Mouse (Mus musculus) gonadal fat pad, adult 2 months (tissue): ENCODE results near the gene Gm45233. TPM values are rescaled to one million over a fixed set of nuclear protein-coding genes. Genes with fewer than 3 reads are reported as not detected.
"Not testable (repeated sequence)": the region's sequence is repeated elsewhere in the genome, so short reads cannot be mapped to it uniquely, and the experiment has no call there.

Source experiments
- DNase-seq: peaks from one replicate; pipeline ENCODE4 v3.0.0-alpha.2; 2012; ENCODE audit warnings: low read depth
- polyA plus RNA-seq: library from polyadenylated mRNA; depleted of rRNA; stranded (reverse); fragments of >200 nt; gene quantifications from 2 replicates; pipeline ENCODE4 v1.2.3, GENCODE M21; 2012; rRNA removed

The Gm45233 gene
- polyA plus RNA-seq: 3.0 and 3.3 TPM in 2 replicates

DNA sequence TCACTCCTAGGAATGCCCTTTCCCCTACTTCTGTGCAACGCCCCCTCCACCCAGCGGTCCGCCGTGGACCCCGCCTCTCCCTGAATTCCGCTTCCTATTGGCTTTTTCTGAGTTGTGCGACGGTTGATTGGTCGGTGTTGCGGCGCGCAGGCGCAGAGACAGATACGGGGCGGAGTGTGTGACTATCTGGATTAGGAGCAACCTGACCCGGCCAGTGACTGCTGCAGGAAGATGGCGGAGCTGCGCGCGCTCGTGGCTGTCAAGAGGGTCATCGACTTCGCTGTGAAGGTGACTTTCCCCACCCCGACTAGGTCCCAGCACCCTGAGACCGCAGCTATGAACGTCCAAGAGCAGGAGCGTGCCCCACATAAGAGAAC, at the start of gene Gm45233, which contains the start of gene Etfb:
Gene Gm45233 (plus strand): TSS at position 212 of the 377 bp plus-strand sequence.
Gene Etfb (plus strand): TSS at position 167 of the 377 bp plus-strand sequence.
- peak; percentile 74 for DNase-seq

DNA sequence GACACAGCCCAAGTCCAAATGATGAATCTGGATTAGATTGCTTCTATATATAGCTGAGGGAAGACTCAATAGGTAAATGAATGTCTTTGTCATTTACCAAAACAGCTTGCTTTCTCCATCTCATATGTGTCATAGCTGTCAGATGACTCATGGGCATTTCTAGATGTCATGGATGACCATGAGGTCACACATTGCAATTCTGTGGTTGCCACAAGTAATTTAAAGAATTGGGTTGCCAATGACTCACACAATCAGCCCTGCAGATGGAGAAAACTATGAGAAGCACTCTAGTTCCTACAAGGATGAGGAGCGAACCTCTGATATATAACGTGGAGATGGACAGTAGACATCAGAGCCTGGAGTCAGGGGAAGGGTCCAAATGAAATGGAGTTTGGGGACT, 44.4 kb upstream of the Gm45233 start:
- no peak for DNase-seq

DNA sequence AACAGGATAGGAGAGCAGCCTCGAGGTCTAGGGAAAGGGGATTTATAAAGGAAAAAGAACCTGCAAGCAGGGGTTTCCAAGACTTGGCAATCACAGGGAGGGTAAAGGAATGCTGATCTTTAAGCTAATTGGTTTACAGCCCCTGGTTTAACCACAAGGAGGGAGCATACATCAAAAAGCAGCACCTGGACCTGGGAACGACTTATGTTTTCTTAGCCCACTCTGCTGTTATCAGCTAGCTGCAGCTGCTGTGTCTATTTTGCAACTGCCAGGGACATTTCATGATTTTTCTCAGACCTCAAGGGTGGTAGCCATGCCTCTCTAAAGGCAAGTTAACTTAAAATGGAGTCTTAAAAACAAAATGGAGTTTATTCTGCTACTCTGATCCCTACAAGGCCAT, 41.2 kb upstream of the Gm45233 start:
- no peak for DNase-seq

DNA sequence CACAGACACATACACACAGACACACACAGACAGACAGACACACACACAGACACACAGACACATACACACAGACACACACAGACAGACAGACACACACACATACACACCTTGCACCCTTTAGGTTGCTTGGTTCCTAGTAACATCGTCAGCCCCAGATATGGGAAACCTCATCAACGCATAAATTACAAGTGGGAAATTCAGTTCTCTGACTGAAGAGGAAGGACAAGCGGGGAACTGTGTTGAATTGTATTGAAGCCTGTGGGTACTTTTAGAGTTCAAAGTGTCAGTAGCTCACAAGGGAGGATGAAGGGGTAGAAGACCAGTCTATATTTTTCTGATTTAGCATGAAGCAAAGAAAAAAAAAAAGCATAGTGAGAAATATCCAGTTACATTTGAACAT, 36.4 kb upstream of the Gm45233 start:
- DNase-seq: no peak

DNA sequence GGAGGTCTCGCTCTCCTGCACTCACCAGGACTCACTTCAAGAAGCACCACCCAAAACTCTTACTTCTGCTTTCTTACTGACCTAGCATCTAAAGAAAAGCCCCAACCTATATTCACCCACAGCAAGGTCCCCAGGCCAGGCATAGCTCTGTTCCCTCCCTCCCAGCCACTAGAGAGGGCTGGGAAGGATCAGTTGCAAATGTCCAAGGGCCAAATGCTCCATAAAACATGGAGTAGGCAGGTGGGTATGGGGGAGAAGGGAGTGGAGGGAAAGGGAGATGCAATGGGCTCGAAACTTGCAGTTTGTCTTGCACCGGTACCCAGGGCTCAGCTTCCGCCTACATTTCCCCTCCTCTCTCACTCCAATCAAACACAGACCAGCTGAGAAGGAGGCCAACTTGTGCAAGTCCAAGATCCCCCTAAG, 35.8 kb upstream of the Gm45233 start, which contains the start of gene Siglecg:
Gene Siglecg (plus strand): TSS at position 74 of the 423 bp plus-strand sequence.
- no peak for DNase-seq

DNA sequence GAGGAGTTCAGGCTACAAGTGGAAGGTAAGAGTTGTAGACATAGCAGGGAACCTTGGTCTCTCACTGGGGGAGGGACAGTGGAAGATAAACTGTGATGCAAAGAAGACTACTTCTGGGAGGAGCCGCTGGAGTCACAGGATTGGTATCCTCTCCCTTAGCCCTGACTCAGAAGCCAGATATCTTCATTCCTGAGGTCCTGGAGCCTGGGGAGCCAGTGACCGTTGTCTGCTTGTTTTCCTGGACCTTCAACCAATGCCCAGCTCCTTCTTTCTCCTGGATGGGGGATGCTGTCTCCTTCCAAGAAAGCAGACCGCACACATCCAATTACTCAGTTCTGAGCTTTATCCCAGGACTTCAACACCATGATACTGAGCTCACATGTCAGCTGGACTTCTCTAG, 34.8 kb upstream of the Gm45233 start:
- no peak for DNase-seq

DNA sequence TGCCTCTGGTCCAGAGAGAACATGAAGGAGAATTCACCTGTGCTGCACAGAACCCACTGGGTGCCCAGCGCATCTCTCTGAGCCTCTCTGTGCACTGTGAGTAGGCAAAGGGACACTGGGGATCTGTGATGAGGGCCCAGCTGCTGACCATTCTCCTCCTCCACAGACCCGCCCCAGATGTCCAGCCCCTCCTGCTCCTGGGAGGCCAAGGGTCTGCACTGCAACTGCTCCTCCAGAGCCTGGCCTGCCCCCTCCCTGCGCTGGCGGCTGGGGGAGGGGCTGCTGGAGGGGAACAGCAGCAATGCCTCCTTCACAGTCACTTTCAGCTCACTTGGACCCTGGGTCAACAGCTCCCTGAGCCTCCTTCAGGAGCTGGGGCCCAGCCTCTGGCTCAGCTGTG, 32.2 kb upstream of the Gm45233 start:
- not testable (repeated sequence) for DNase-seq

DNA sequence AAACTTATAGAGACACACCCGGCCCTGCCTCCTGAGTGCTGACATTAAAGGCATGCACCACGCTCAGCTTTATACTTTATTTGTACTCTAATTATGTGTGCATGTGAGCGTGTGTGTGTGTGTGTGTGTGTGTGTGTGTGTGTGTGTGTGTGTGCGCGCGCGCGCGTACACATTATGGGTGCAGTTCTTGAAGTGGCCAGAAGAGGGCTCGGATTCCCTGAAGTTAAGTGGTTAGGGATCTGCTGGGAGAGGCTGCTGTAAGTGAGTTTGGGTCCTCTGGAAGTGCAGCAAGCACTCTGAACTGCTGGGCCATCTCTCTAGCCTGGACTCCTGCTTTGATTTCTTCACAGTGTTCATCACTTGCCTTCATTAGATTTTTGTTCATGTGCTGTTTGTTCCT, 26.6 kb upstream of the Gm45233 start:
- DNase-seq: no peak

DNA sequence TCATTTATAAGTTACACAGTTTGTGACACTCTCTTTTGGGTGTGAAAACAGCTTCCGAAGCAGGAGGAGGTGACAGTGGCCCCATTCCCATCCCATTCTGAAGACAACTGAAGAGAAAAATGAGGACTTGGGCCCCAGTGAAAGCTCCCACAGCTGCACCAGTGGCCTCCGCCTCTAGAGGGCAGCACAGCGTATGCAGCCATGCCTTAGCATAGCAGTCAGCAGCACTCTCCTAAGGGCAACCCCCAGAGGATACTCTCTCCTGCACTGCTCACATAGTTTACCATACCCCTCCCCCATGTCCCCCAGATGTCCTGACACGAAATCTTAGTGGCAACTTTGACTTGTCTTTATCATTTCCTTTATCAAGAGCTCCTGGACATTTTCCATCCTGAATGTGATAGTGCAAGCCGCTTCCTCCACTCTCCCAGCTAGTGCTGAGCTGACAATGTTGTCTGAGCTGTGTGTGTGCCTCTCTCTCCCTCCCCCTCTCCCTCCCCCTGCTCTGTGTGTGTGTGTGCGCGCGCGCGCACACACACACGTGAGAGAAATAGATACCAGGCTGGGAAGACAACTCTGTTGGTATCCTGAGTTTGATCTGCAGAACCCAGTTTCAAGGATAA, 20.8 kb upstream of the Gm45233 start:
- DNase-seq: no peak

DNA sequence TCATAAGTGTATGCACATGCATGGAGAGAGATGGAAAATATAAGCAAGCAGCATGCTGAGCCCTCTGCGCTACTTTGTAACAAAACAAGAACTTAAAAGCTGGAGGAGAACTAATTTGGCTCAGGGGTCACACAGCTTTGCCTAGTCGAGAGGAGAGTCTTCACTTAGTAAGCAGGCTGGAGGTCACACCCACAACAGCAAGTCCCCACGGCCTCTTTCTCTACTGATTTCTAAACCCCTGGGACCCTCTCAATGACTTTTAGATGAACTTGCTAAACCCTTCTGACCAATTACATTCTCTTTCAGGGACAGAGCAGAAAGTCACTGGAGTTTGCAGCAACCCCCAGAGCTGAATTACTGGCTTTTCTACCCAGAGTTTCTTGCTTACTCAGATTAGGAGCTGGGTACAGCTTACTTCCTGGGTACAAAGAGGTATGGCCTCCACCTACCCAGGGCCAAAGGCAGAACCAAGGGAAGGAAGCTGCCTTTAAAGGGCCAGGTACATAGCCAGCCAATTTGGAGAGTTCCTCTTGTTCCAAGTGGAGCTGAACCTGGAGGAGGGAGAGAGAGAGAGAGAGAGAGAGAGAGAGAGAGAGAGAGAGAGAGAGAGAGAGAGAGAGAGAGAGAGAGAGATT, 19.8 kb upstream of the Gm45233 start:
- DNase-seq: no peak

DNA sequence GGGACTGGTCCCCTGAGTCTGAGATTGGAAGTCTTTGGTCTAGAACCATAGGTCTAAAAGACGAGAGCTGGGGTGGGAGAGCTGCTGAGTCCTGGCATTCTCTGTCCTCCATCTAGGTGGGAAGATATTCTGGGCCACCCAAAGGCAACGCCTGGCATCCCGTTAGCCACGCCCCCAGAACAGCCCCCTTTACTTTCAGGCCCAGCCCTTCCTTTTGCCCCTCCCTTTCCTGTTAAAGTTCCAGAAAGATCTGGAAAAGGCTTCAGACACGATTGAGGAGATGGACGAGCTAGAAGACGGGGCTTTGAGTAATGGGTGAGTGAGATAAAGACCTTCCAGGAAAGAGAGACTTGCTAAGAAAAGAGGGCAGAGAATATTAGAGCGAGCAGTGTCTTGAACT, 16.5 kb upstream of the Gm45233 start, which contains the start of gene Lim2:
Gene Lim2 (plus strand): TSS at position 265 of the 400 bp plus-strand sequence.
- DNase-seq: no peak

DNA sequence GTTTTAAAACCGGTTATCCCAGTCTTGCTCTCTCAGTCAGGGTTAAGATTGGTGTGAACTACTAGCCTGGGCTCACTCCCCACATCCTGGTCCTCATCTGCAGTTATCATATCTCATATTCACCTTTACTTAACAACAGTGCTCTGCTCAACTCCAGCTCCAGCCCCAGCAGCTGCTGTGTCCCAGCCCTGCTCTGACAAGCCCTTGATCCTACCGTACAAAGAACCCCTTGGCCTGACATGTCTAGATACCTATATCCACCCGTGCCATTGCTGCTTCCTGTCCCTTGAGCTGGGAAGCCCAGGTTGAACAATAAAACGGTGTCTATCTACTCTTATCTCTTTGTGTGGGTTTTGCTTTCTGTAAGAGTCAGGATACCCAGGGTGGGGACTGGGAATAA, 14.4 kb upstream of the Gm45233 start:
- DNase-seq: no peak

DNA sequence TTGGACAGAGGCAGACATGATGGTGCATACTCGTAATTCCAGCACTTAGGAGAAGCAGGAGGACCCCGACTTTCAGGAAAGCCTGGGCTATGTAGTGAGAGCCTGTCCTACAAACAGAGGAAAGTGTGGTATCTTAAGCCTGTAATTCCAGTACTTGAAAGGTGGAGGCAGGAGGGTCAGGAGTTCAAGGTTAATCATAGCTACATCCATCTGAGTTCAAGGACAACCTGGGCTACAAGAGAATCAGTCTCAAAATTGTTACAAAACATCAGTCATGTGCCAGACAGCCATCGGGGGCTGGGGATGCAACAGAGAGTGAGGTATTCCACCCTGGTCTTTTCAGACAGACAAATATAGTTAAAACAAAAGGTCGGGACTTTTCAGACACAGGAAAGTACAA, 11.0 kb upstream of the Gm45233 start:
- no peak for DNase-seq

DNA sequence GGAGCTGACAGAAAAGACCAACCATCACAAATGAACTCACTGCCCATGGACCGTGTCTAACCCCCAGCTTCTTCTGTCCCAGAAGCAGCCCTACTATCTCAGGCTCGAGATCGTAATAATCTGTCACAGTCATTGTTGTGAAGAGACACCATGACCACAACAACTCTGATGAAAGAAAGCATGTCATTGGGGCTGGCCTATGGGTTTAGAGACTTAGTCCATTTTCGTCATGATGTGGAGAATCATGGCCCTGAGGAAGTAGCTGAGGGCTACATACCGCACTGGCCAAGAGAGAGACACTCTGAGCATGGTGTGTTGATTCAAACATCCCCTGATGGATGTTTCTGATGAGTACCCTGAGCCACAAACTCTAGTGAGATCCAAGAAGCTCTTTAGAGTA, 9.3 kb upstream of the Gm45233 start:
- DNase-seq: no peak

DNA sequence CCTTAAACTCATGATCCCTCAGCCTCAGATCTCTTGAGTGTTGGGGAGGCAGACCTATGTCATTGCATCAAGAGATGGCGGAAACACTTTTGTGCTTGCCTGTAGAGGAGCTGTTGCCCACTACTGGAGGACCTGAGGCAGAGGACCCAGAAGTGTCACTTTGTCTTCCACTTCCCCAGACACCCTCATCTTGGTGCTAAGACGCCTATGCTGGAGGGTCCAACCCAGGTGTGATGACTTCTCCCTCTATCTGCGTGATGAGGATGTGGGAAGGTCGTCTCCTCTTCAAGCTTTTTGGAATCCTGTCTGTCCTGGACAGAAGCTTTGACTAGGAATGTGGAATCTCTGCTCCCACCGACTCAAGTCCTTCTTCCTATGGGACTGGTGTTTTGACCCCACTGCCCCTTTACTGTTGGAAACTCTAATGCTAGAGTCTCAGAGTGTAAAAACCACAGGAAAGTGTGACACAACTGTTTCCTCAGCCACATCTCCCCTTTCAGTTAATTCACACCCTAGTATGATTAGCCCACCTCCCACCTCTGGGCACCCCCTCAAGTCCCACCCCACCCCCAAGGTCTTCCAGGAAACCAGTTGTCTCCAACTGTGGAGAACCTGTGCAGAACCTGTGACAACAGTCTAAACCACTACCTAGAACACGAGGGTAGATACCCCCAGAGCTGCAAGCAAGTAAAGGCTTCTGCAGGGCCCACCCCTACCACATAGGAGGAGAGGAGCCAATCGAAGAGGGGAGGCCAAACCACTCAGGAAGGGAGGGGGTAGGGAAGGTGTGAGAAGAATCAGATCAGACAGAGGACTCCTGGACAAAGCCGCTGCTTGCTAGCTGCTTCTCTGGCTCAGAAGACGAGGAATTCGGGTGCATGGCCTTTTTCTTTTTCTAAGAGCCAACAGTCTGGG, 7.3 kb upstream of the Gm45233 start, which contains the start of gene Nkg7:
Gene Nkg7 (plus strand): TSS at position 733 of the 915 bp plus-strand sequence.
- no peak for DNase-seq

DNA sequence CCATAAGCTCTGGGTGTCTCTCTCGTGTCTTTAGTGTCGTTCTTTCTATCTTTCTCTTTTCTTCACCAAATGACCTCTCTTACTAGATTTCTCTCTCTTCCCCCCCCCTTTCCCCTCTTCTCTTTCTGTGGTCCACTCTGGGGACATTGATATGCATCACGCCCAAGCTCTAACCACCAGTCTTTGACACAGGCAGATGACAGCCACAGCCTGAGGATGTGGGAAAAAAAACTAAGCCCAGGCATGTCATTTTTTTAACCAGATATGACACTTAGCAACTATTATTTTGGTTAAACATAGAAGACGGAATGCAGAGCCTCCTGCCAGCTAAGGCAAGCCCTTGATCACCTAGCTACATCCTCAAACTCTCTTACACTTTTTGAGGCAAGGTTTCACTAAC, 5.3 kb upstream of the Gm45233 start:
- DNase-seq: no peak

DNA sequence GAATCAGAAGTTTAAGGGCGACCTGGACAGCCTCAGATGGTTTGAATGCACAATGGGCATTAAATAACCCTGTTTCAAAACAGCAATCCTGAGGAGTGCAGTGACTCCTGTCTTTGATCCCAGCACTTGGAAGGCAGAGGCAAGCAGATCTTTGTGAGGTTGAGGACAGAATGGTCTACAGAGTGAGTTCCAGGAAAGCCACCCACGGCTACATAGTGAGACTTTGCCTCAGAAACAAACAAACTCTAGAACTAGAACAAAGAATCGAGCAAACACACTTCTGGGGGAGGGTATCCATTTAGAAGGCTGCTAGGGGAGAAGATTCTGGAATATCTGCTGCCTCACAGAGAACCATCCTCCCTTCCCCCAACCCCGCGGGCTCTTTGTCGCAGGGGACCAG, 3.4 kb upstream of the Gm45233 start, which contains the start of gene Cldnd2:
Gene Cldnd2 (plus strand): TSS at position 301 of the 400 bp plus-strand sequence.
- no peak for DNase-seq

DNA sequence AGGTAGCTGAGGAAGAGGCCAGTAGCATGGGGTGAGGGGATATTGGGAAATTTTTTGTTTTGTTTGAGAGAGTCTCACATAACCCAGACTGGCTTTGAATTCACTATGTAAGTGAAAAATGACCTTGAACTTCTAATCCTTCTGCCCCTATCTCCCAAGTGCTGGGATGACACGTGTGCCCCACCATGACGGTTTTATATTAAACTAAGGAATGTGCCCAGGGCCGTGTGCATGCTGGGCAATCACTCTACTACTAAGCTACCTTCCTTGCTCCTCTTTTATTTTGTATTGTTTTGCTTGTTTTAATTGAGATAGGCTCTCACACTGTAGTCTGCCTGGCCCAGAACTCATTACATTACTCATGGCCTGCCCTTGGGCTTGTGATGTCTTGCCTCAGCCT, 2.9 kb upstream of the Gm45233 start:
- no peak for DNase-seq

DNA sequence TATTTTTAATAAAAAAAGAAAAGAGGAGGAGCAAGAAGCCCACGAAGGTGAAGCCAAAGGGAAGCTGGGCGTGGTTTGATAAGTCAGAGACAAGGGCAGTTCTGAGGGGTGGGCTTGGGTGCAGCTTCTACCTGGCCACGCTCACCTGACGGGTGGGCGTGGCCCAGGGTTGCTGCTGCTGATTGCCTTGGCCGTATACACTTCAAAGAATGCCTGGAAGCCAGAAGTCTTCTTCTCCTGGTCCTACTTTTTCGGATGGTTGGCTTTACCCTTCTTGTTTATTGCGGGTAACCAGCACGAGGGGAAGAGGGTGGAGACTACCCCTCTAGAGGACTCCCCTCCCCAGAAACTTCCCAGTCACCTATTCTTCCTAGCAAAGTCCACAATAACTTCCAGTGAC, 1.2 kb upstream of the Gm45233 start:
- no peak for DNase-seq

DNA sequence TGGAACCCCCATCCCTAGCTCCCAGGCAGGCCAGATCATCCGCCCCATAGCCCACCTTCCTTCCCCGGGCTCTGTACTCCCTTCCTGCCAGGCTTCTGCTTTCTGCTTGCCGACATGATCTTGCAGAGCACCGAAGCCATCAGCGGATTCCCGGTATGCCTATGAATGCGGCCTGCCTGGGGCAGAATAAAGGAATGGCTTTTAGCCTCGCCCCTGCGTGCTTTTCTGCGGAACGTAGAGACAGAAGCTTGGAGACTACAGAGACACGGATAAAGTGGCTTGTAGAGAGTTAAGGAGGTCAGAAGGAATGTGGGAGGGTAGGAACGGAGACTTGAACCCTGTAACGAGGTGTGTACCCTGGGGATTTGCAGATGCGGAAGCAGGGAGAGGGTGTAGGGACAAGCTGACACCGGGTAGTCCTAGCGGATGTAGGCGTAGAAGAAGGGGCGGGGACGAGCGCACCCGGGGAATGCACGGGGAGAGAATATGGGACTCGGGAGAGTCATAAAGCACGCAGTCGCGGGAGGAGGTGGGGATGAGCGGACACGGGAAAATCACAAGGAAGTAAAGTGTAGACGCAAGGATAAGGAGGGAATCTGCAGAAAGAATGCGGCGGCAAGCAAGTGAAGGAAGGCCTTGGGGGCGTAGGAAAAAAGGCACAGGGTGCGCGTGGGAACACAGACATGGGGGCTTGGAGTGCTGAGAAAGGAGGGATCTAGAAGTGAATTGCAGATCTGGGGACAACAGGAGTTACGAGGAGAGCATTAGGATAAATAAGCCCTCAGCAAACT, 607 bp upstream of the Gm45233 start:
- DNase-seq: peak; percentile 58

DNA sequence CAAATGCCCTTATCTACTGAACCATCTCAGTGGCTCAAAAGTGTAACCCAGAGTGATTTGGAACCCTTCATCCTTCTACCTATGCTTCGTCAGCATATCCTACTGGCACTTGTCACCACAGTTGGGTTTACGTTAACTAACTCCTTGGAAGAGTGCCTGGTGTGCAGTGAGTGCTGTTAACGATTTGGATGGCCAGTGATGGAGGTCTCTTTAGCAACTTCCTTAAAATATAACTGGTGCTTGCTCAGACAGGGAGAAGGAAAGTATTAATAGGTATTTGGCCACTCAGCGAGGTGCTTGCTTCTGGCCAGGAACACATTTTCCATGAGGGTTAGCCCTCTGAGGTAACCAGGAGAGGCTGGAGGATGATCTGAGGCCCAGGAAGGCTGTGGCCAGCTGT, 3.9 kb downstream of the Gm45233 start:
- DNase-seq: no peak
